Mouse (Mus musculus): ENCODE results near the gene Rnf150. TPM values are rescaled to one million over a fixed set of nuclear protein-coding genes. Genes with fewer than 3 reads are reported as not detected.

The Rnf150 gene
- polyA plus RNA-seq, 1 experiment from 2014 or later = 0.44 TPM

GRCm38 (mm10) chr8:82917540-82918316, 54.6 kb downstream of the Rnf150 start:
- no peak overlapping the region for H3K9ac ChIP-seq (ENCODE audit: low read depth, low read length)
- no peak for DNase-seq (ENCODE audit: low spot score)
- no peak overlapping the region for H3K4me3 ChIP-seq (ENCODE audit: low read depth, low read length)
- no peak overlapping the region for H3K4me2 ChIP-seq
- H3K27me3 ChIP-seq (replicated peaks; ENCODE audit: control insufficient read depth, insufficient read depth, low read length) = no peaks in the 10 kb centered on the region
- WGBS = 62% methylated on average over 5 of the region's 5 CpGs
- H3K36me3 ChIP-seq (ENCODE audit: control insufficient read depth, insufficient read depth, low read length) = no peaks in the 10 kb centered on the region
- no peak for ATAC-seq (replicated peaks; ENCODE audit: low FRiP score)
- H3K27ac ChIP-seq (ENCODE audit: low read depth, low read length) = no peak overlapping the region
- H3K4me1 ChIP-seq (replicated peaks; ENCODE audit: control insufficient read depth, insufficient read depth, low read length) = peaks cover 2% of the 10 kb centered on the region; the same call in 1 of the 2 replicates
- H3K9me3 ChIP-seq (ENCODE audit: control insufficient read depth, low read length) = no peaks in the 10 kb centered on the region

DNA sequence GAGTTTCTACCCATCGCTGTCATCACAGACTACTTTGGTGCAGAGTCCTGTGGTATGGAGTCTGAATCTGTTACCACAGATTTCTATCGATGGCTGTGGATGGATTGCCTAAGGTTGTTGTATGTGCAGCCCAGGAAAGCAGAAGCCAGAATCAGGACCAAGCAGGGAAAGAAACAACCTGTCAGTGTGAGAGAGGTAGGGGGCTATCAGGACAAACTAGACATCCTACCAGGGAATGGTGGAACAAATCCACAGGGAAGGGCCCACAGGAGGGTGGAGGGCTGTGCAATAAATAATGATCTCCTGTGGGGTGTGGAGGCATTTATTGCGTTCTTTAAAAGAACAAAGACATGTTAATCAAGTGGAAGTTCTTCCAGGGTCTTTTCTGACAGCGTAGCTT, 56.5 kb downstream of the Rnf150 start:
- no peaks in the 10 kb centered on the region for H3K9me3 ChIP-seq (ENCODE audit: control insufficient read depth, low read length)
- H3K27ac ChIP-seq (ENCODE audit: low read depth, low read length) = no peak overlapping the region
- peaks cover 2% of the 10 kb centered on the region; the same call in 1 of the 2 replicates for H3K4me1 ChIP-seq (replicated peaks; ENCODE audit: control insufficient read depth, insufficient read depth, low read length)
- H3K9ac ChIP-seq (ENCODE audit: low read depth, low read length) = no peak overlapping the region
- WGBS = 74% methylated on average over 4 of the region's 4 CpGs
- H3K4me3 ChIP-seq (ENCODE audit: low read depth, low read length) = no peak overlapping the region
- no peak overlapping the region for H3K4me2 ChIP-seq
- H3K27me3 ChIP-seq (replicated peaks; ENCODE audit: control insufficient read depth, insufficient read depth, low read length) = no peaks in the 10 kb centered on the region
- DNase-seq (ENCODE audit: low spot score) (no peak), ATAC-seq (replicated peaks; ENCODE audit: low FRiP score) (no peak)
- H3K36me3 ChIP-seq (ENCODE audit: control insufficient read depth, insufficient read depth, low read length) = no peaks in the 10 kb centered on the region

DNA sequence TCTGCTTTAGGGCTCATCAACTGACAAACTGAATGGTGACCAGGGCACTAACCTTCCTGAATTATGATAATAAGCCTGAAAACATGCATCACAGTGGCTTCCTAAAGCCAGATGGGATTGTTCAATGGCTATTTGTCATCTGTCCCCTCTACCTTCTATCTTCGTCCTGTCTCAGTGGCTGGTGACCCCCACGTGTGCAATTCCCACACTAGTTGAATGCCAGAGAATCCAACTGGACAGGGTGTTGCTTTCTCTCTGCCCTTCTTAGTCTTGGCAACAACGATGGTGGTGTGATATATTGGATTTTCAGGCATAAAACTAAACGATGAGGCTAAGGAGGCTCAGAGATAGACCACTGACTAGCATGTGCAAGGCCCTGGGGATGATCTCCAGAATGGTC, 57.0 kb downstream of the Rnf150 start:
- H3K4me1 ChIP-seq (replicated peaks; ENCODE audit: control insufficient read depth, insufficient read depth, low read length) = peaks cover 2% of the 10 kb centered on the region; the same call in 1 of the 2 replicates
- ATAC-seq (replicated peaks; ENCODE audit: low FRiP score) (no peak), DNase-seq (ENCODE audit: low spot score) (no peak)
- no peak overlapping the region for H3K4me2 ChIP-seq
- no peak overlapping the region for H3K4me3 ChIP-seq (ENCODE audit: low read depth, low read length)
- H3K36me3 ChIP-seq (ENCODE audit: control insufficient read depth, insufficient read depth, low read length) = no peaks in the 10 kb centered on the region
- H3K9me3 ChIP-seq (ENCODE audit: control insufficient read depth, low read length) = no peaks in the 10 kb centered on the region
- no peaks in the 10 kb centered on the region for H3K27me3 ChIP-seq (replicated peaks; ENCODE audit: control insufficient read depth, insufficient read depth, low read length)
- WGBS = 66% methylated on average over 4 of the region's 4 CpGs
- no peak overlapping the region for H3K9ac ChIP-seq (ENCODE audit: low read depth, low read length)
- H3K27ac ChIP-seq (ENCODE audit: low read depth, low read length) = no peak overlapping the region

DNA sequence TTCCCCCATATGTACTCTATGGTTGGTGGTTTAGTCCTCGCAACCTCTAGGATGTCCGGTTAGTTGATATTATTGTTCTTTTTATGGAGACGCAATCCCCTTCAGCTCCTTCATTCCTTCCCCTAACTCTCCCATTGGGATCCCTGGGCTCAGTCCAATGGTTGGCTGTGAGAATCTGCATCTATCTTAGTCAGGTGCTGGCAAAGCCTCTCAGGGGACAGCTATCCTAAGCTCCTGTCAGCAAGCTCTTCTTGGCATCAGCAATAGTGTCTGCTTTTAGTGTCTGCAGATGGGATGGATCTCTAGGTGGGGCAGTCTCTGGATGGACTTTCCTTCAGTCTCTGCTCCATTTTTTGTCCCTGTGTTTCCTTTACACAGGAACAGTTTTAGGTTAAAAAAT, 62.1 kb downstream of the Rnf150 start:
- Histone ChIP-seq H3K27me3 (replicated peaks; ENCODE audit: control insufficient read depth, insufficient read depth, low read length) (no peaks in the 10 kb centered on the region), H3K9ac (ENCODE audit: low read depth, low read length) (no peak overlapping the region), H3K4me3 (ENCODE audit: low read depth, low read length) (no peak overlapping the region), H3K4me1 (replicated peaks; ENCODE audit: control insufficient read depth, insufficient read depth, low read length) (no peaks in the 10 kb centered on the region), H3K27ac (ENCODE audit: low read depth, low read length) (no peak overlapping the region), H3K4me2 (no peak overlapping the region), H3K36me3 (ENCODE audit: control insufficient read depth, insufficient read depth, low read length) (no peaks in the 10 kb centered on the region), H3K9me3 (ENCODE audit: control insufficient read depth, low read length) (no peaks in the 10 kb centered on the region)
- ATAC-seq (replicated peaks; ENCODE audit: low FRiP score) (no peak), DNase-seq (ENCODE audit: low spot score) (no peak)
- WGBS = 95% methylated on average over 3 of the region's 3 CpGs

- DNase-seq (ENCODE audit: low spot score) (no peak), ATAC-seq (replicated peaks; ENCODE audit: low FRiP score) (no peak)
- H3K4me2 ChIP-seq = no peak overlapping the region
- no peaks in the 10 kb centered on the region for H3K9me3 ChIP-seq (ENCODE audit: control insufficient read depth, low read length)
- H3K27ac ChIP-seq (ENCODE audit: low read depth, low read length) = no peak overlapping the region
- H3K4me3 ChIP-seq (ENCODE audit: low read depth, low read length) = no peak overlapping the region
- no peaks in the 10 kb centered on the region for H3K4me1 ChIP-seq (replicated peaks; ENCODE audit: control insufficient read depth, insufficient read depth, low read length)
- no peak overlapping the region for H3K9ac ChIP-seq (ENCODE audit: low read depth, low read length)
- 78% methylated on average over 5 of the region's 5 CpGs for WGBS
- no peaks in the 10 kb centered on the region for H3K36me3 ChIP-seq (ENCODE audit: control insufficient read depth, insufficient read depth, low read length)
- H3K27me3 ChIP-seq (replicated peaks; ENCODE audit: control insufficient read depth, insufficient read depth, low read length) = no peaks in the 10 kb centered on the region
These were observed 63.4 kb downstream of the Rnf150 start for GRCm38 (mm10) chr8:82926518-82926917.

DNA sequence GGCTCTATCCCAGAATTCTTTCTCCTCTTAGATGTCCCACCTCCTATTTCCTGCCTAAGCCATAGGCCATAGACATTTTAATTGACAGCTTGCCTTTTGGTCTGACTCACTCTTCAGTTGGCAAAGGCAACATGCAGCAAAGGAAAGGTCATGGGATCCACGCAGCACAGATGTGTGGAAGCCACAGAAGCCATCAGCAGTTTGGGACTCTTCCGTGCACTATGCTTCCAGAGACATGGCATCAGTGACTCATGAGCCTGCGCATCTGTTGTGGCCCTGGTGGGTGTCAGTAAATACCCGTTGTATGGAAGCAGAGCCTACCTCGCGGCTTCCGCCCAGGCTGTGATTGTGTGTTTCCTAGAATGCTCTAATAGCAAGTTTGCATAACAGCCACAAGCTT, 68.4 kb downstream of the Rnf150 start:
- Histone ChIP-seq H3K4me1 (replicated peaks; ENCODE audit: control insufficient read depth, insufficient read depth, low read length) (no peaks in the 10 kb centered on the region), H3K4me2 (no peak overlapping the region), H3K36me3 (ENCODE audit: control insufficient read depth, insufficient read depth, low read length) (no peaks in the 10 kb centered on the region), H3K27me3 (replicated peaks; ENCODE audit: control insufficient read depth, insufficient read depth, low read length) (no peaks in the 10 kb centered on the region), H3K4me3 (ENCODE audit: low read depth, low read length) (no peak overlapping the region), H3K9me3 (ENCODE audit: control insufficient read depth, low read length) (no peaks in the 10 kb centered on the region), H3K9ac (ENCODE audit: low read depth, low read length) (no peak overlapping the region), H3K27ac (ENCODE audit: low read depth, low read length) (no peak overlapping the region)
- ATAC-seq (replicated peaks; ENCODE audit: low FRiP score) (no peak), DNase-seq (ENCODE audit: low spot score) (no peak)
- WGBS = 86% methylated on average over 7 of the region's 7 CpGs

GRCm38 (mm10) chr8:82936162-82936561, 73.0 kb downstream of the Rnf150 start:
- no peak overlapping the region for H3K4me3 ChIP-seq (ENCODE audit: low read depth, low read length)

GRCm38 (mm10) chr8:82936866-82937265, 73.7 kb downstream of the Rnf150 start:
- no peak overlapping the region for H3K9ac ChIP-seq (ENCODE audit: low read depth, low read length)
- WGBS = 84% methylated on average over 4 of the region's 4 CpGs
- H3K4me1 ChIP-seq (replicated peaks; ENCODE audit: control insufficient read depth, insufficient read depth, low read length) = no peaks in the 10 kb centered on the region; the same call in 1 of the 2 replicates
- no peak overlapping the region for H3K4me2 ChIP-seq
- no peaks in the 10 kb centered on the region for H3K36me3 ChIP-seq (ENCODE audit: control insufficient read depth, insufficient read depth, low read length)
- H3K27me3 ChIP-seq (replicated peaks; ENCODE audit: control insufficient read depth, insufficient read depth, low read length) = no peaks in the 10 kb centered on the region
- H3K9me3 ChIP-seq (ENCODE audit: control insufficient read depth, low read length) = no peaks in the 10 kb centered on the region
- H3K27ac ChIP-seq (ENCODE audit: low read depth, low read length) = no peak overlapping the region
- DNase-seq (ENCODE audit: low spot score) (no peak), ATAC-seq (replicated peaks; ENCODE audit: low FRiP score) (no peak)
- no peak overlapping the region for H3K4me3 ChIP-seq (ENCODE audit: low read depth, low read length)

More at GRCm38 (mm10) chr8:82936162-82936561, 73.0 kb downstream of the Rnf150 start:
- no peak overlapping the region for H3K27ac ChIP-seq (ENCODE audit: low read depth, low read length)
- H3K9ac ChIP-seq (ENCODE audit: low read depth, low read length) = no peak overlapping the region
- H3K4me1 ChIP-seq (replicated peaks; ENCODE audit: control insufficient read depth, insufficient read depth, low read length) = no peaks in the 10 kb centered on the region; the same call in 1 of the 2 replicates
- DNase-seq (ENCODE audit: low spot score) = no peak
- H3K9me3 ChIP-seq (ENCODE audit: control insufficient read depth, low read length) = no peaks in the 10 kb centered on the region
- H3K36me3 ChIP-seq (ENCODE audit: control insufficient read depth, insufficient read depth, low read length) = no peaks in the 10 kb centered on the region
- WGBS = 75% methylated on average over 7 of the region's 7 CpGs
- ATAC-seq (replicated peaks; ENCODE audit: low FRiP score) = no peak
- no peaks in the 10 kb centered on the region for H3K27me3 ChIP-seq (replicated peaks; ENCODE audit: control insufficient read depth, insufficient read depth, low read length)
- H3K4me2 ChIP-seq = no peak overlapping the region

- no peaks in the 10 kb centered on the region; the same call in 1 of the 2 replicates for H3K4me1 ChIP-seq (replicated peaks; ENCODE audit: control insufficient read depth, insufficient read depth, low read length)
- no peak overlapping the region for H3K4me3 ChIP-seq (ENCODE audit: low read depth, low read length)
- H3K9me3 ChIP-seq (ENCODE audit: control insufficient read depth, low read length) = no peaks in the 10 kb centered on the region
- WGBS = 21% methylated on average over 6 of the region's 6 CpGs
- DNase-seq (ENCODE audit: low spot score) (no peak), ATAC-seq (replicated peaks; ENCODE audit: low FRiP score) (no peak)
- H3K27ac ChIP-seq (ENCODE audit: low read depth, low read length) = no peak overlapping the region; the same call in 1 of the 2 replicates
- H3K4me2 ChIP-seq = no peak overlapping the region
- no peaks in the 10 kb centered on the region for H3K27me3 ChIP-seq (replicated peaks; ENCODE audit: control insufficient read depth, insufficient read depth, low read length)
- H3K36me3 ChIP-seq (ENCODE audit: control insufficient read depth, insufficient read depth, low read length) = no peaks in the 10 kb centered on the region
- no peak overlapping the region for H3K9ac ChIP-seq (ENCODE audit: low read depth, low read length)
These were observed 76.8 kb downstream of the Rnf150 start for GRCm38 (mm10) chr8:82939912-82940311.

Data from liver, embryonic 11.5 days (tissue).